Mouse (Mus musculus) 3T3-L1 (cell line): ENCODE data around the gene Ccdc130.

ENCODE experiments used
- DNase-seq: peaks from one replicate; pipeline ENCODE4 v3.0.0-alpha.2; 2015; ENCODE audit warnings: low read depth, low spot score

Gene Ccdc130

DNA sequence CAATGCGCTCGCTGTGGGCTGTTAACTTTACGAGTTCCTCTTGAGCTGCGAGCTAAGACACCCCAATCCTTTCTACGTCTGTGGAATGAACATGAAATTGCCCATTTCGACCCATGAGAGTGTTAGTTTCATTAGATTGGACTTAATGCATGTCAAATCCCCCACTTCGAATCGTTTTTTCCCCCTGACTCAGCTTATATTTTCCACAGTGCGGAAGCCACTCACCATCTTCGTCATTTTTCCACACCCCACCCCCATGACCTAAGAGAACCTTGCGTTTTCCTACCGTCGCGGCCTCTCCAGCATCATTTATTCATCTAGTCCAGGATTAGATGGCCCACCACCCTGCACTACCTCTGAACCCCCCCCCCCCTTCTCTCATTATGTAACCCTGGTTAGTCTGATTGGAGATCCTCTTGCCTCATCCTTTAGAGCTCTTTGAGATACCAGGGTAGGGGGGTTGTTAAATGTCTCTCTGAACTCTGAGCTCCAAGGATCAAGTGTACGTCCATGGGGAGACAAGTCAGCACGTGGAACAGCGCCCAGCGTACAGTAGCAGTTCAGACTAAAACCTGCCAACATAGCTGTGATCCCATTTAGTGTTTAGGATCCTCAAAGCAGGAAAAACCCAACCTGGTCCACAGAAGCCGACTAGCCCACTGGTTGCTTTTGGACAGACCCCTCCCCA, 32.5 kb downstream of the Ccdc130 start:
- DNase-seq = peak; percentile 39

DNA sequence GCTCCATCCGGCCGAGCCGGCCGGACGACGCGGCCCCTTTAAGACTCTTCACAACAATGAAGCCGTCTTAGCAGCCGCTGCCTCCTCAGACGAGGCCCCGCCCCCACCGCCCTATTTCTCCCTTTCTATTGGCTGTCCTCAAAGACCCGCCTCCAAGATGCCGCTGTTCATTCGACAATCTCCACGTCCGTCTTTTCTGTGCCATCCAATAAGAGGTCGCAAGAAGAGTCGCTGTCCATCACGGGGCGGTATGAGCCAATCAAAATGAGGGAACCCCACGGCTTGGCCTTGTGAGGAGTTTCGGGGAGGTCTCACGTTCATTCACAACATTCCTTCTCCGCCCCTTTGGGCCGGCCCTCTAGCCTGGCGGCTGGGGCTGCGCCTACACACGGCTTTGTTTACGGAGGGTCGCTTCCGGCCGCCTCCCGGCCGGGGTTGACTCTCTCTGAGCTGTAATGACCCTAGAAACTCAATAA, 33.1 kb downstream of the Ccdc130 start, which contains the start of gene Zswim4:
Zswim4 (minus strand) TSS at position 58 of the 476 bp plus-strand sequence.
- peak; percentile 100 for DNase-seq

DNA sequence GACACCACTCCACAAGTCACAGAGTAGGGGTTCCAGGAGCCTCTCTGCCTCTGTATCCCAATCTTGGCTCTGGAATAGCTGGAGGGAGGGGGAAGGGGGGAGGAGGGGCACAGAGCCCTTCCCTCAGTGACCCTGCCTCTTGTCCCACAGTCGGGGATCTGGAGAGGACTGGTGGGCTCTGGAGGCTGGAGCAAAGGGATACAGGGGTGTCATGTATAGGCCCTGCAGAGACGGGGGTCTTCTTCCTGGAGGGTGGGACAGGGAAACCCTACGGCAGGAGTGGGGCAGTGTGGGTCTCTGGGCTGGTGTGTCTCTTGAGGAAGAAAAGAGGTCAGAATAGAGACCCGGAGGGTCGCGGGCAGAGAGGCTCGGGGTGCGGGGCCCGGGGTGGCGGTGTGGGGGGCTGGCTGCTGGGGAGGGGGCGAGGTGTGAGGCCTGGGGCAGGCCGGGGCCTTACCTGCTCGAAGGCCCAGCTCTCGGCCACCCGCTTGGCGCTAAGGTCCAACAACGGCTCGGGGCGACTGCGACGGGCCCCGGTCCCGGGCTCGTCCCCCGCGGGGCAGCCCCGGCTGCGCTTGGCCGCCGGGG, 33.7 kb downstream of the Ccdc130 start:
- no peak for DNase-seq

DNA sequence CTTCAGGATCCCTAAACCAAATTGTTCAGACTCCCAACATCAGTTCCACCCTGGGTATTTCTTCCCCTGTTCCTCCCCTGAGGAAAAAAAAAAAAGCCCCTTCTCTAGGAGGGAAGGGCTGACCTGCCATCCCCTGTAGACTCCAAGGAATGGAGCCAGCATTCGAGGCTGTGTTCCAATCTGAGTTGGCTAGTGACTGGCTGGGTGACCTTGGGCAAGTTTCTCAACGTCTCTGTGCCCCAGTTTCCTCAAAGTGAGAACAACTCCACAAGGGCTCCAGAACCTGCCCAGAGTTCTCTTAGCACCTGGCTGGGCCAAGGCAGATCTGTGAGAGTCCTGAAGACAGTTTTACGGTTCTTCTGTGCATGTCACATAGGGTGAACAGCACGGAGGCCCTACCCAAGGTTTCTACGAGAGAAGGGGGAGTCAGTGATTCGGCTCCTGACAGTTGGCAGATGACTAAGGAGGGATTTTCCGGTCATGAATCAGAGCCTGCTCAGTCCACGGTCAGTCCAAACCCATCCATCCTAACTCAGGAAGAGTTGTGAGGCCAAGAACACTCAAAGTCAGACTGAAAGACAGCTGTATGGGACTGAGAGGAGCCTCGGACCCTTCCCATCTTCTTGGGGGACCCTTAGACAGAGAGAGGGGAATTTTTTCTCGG, 34.3 kb downstream of the Ccdc130 start:
- peak; percentile 92 for DNase-seq

DNA sequence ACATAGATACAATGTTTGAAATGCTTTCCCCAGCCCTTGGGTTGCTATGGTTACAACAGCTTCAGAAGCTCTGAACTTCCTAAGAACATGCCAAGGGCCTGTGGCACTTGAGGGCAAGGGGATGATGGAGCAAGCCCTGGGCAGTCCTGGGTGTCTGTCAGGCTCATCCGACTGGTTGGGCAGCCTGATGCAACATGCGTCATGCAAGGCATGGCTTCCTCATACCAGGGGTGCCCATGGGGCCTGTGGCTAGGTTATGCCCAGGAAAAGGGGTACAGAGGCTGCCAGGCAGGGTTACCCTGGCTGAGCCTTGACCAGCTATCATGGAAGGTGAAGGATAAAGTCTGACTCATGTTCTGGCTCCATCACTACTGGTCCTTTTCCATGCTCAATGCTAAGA, 37.1 kb downstream of the Ccdc130 start:
- no peak for DNase-seq

DNA sequence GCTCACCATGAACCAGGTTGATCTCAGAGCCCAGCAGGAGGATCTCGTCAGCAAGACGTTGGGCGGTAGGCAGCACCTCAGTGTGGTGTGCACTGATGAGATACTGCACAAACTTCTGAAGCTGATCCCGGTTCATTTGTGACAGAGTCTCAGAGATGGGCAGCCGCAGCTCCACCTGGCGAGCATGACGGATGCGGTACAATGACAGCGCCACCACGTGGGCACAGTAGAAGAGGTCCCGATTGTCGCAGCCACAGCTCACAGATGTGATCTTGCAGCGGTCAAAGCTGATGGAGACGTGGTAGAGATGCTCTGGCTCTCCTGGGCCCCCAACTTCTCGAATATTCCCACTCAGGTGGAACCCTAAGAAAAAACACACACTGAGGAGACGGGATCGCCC, 39.4 kb downstream of the Ccdc130 start:
- DNase-seq = no peak

DNA sequence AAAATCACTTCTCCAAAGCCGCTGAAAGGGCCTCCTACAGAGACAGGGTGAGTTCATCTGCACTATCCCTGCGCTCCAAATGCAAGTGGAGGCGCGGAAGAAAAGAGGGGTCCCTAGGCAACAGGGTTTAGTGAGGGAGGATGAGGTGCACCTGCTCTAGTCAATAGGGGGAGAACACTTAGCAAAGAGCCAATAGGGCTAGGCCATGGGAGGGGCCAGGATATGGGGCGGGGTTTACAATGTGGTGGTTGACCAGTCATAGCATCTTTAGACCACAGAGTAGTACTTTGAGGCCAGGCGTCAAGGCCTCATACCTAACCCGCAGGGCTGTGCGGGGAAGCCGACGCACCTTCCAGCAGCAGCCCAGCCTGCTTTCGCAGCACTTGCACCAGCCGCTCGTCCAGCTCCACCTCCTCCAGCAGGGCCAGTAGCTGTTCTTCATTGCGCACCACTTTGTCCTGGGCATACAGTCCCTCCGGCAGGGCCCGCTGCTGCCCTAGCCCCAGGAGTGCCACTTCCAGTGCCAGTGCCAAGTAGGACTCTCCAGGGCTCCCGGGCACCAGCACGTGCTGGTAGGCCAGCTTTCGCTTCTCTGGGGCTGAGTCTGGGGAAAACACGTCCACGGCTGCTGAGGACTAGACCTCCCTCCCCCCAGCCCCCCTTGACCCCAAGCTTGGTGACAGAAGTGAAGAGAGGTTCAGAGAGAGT, 46.7 kb downstream of the Ccdc130 start:
- DNase-seq = no peak

DNA sequence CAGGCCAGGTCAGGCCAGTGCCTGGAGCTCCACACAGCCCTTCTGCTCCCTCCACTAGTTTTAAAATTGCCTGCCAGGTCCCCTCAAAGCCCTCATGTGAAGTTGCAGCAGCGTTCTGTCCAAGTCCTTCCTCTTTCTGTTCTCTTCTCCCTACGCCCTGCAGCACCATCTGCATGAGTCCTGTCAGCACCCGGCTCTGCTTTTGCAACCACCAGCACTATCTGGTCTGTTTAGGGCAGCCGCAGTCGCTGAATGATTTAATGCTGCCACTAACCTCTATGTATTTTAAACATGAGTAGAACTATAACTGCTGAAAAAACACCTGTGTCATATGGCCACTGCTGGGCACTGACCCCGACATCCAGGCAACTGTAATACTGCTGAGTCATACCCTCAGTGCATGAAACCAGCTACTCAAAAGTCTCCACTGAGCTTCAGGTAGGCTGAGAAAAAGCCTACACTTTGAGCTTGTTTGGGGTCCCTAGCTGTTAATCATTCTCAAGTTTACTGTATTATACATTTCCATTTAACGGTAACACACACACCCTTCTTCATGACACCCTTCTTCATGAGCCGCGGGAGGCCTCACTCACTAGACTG, 47.5 kb downstream of the Ccdc130 start:
- DNase-seq = no peak

DNA sequence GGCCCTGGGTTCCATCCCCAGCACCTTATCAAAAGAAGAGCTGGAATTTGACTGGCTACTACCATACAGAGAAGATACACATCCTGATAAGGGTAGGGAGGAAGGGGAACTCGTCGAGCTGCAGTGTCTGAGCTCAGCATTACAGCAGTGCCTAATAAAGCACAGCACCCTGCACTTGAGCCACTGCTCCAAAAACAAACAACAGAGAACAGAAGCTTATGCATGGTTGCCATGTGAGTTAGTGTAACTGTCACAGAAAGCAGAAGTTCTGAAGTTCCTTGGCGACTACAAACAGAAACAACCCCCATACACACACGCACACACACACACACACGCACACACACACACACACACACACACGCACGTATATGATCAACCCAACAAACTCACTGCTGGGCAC, 50.1 kb downstream of the Ccdc130 start:
- DNase-seq = no peak

DNA sequence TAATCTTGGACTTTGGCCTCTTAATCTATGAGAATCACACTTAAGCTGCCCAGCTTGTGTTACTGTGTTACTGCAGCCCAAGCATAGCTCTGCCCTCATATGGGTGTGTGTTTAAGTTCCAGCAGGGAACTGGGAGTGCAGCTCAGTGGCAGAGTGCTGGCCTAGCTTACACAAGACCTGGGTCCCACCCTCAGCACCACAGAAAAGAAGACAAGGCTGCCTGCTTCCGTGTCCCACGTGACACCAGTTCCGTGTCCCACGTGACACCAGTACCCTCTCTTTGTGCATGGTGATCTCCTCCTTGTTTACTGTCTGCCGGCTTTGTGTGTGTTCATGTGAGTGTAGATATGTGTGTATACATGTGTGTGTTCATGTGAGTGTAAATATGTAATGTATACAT, 52.0 kb downstream of the Ccdc130 start:
- no peak for DNase-seq

DNA sequence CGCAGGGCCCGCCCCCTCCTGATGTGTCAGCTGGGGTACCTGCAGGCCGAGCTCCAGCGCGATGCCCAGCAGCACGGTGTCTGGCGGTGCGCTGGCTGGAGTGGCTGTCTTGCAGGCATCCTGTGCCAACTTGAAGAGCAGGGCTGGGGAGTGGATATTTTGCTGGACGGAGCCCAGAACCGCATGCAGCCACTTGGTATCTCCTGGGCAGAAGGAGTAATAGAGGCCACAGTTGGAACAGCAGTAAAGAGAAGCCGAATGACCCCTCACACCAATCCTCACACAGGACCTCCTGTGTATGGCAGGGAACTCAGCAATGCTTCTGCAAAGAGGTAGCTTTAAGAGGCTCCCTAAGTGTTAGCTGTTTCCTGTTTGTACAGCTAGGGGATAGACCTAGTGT, 53.0 kb downstream of the Ccdc130 start:
- no peak for DNase-seq

DNA sequence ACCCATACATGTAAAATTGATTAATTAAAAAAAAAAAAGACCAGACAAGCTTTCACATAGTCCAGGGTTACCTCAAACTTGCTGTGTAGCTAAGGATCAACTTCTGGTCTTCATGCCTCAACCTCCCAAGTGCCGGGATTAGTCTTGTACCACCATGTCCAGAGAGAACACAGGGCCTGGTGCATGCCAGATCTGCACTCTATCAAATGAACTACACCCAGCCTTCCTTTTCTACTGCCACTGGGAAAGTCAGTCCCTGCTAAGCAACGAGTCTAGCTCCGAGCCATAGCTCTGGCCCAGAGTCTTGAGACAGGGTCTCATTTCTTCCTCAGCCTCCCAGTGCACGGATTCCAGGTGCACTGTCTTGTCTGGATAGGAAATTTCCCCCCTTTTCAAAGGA, 56.9 kb downstream of the Ccdc130 start:
- no peak for DNase-seq

DNA sequence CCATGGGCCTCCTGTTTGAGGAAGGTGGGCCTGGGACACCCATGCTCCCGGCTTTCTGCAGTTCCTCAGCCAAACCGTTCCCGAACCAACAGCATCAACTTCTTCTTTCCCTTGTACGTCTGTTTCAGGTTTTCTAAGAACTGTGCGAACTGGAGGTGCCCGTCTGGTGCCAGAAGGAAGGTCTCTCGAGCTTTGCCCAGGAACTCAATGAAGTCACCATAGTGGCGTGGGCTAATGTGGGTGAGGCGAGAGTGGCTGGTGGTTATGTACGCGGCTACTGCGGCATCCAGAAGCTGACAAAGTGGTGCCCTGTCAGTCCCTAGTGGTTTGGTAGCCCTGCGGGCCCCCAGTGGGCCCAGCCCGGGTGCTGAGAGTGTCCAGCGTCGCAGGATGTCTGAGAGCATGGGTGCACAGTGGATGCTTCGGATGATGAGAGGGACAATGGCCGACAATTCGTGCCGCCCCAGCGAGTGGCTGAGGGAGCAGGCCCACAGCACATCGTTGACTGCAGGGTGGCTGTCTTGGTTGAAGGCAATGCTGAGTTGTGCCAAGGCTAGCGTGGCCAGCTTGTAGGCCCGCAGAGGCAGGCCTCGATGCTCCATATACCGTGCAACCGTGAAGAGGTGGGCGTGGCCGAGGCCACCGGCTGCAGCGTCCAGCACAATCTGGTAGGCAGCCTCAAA, 58.2 kb downstream of the Ccdc130 start:
- DNase-seq = no peak

DNA sequence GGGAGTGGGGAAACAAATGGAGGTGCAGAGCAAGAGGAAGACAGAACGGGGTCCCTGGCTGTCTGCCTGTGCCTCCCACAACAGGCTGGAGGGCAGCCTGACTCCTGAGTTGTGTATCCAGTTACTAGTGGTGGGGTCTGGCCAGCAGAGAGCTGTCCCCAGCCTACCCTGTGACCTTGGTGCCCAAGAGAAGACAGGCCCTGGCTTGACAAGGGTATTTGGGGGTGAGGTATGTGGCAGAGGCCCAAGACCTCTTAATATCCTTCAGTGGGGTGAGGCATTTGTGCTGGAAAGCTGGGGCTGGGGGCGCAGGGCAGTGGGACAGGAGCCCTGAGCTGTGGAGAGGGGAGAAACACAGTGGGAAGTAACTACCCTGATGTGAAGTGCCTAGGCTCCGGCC, 59.0 kb downstream of the Ccdc130 start:
- DNase-seq = no peak

DNA sequence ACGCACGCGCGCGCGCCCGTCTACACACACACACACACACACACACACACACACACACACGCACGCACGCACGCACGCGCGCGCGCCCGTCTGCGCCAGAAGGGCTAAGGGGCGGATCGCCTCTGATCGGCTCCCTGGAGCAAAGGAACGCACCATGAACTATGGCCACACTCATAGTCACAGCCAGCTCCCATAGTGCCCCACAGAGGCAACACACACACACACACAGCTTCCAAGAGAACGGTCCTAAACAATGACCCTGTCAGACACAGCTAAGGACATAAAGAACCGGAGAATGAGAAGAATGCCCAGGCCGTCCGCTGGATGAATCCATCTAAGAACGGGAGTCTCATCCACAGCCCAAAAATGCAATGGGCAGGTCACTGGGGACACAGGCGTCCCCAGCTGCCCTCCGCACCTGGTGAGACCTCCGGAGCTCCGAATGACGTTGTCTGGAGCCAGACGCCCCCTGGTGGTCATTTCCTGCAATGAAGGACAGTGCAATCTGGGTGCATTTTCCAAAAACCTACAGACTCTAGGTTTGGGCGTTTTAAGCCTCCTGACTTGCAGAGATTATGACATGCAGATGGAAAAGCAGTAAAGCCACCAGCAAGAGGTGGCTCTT, 59.9 kb downstream of the Ccdc130 start:
- peak; percentile 91 for DNase-seq

DNA sequence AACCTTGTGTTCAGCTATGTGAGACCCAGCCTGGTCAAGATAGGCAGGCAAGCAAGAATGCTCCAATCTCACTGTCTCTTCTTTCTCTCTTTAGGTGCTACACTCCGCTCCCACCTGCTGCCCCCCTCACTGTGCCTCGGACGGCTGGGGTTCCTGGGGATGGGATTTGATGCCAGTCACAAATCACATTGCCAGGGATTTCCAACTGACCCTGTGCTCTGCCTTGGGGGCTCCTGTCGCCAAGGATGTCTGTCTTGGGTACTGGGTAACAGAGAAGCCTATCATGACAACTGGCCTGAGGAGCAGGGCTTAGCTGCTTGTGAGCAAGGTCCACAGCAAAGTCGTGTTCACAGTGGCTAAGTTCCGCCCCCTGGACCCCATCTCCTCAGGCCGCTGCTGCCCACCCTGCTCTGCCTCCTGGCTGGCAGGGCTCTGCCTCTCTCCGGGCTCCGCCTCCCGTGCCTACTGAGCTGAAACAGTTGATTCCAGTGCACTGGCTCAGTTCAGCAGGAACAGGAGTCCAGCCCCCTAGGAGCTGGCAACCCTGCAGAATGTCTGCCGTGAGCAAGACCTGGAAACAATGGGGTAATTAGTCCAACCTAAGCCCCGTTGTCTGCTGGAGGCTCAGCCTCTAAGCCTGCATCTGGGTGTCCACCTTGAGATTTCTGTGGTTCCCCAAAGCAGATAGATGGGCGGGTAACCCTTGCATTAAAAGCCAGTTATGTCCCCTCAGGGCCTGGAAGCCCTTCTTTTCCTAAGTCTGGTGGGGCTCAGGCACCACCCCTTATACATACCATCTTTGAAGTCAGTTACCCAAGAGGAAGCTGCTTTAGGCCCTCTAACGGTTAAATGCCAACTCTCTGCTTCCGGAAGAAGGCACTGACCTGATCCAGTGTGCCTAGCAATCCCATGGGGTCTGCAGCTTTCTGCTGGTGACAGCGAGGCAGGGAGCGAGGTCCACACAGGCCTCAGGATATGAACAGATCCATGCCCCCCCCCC, 61.5 kb downstream of the Ccdc130 start:
- no peak for DNase-seq

DNA sequence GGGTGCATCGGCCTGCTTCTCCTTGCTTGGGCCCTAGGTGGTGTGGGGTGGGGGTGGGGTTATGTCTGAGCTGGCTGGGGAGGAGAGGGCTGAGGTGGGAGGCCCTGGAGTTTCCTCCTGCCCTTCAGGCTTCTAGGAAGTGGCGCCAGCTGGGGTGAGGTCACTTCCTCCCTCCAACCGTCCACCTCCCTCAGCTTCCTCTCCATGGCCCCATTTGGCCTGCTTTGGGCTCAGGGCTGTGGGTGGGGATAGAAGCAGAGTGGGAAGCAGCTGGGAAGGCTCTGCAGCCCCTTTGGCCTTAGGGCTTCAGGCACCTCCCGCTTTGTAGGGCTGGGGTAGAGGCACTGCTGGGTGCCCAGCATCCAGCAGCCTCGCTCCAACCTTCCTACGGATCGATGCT, 62.4 kb downstream of the Ccdc130 start:
- peak; percentile 51 for DNase-seq
